Mouse (Mus musculus): ENCODE results near the gene Ssr2.

DNA sequence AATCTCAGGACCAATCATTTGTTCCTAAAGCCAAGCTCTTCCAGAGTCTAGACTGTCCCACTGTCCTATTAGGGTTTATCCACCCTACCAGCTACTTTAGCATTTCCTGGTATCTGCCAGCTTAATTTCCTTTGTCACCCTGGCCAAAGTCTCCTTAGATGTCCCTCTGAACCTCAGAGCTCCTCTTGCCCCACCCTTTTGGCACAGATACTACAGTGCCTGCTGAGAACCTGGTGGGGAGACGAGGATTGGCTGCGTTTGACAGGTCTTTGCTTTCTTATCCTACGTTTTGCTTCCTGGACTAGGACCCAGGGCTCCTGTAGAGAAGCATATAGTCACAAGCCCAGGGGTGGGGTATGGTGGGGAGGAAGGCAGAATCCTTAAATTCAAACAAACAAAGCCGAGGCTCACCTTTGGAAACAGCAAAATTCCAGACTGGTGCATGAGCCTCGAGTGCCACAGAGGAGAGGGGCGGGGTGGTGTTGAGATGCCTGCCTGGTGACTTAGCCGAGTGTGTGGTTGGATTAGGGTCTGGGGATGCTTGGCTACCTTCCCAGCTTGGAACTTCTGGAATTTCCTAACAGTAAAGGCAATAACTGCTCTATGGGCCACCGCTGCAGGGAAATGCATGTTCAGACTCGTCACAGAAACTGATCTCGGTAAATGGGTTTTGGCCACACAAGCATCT is 18.4 kb downstream of the Ssr2 start:
- TF ChIP-seq CTCF (IDR thresholded peaks at IDR 0.05; ENCODE audit: borderline replicate concordance, control insufficient read depth, extremely low read depth, insufficient read depth, low read length, poor library complexity) (no peak), POLR2A (IDR thresholded peaks at IDR 0.05; ENCODE audit: control insufficient read depth, extremely low read depth, insufficient read depth, low read length, poor library complexity) (no peak)

Data from thymus, adult 2 months (tissue).